Mouse (Mus musculus) heart, adult 18-20 months (tissue): ENCODE results near the gene Evc. TPM values are rescaled to one million over a fixed set of nuclear protein-coding genes. Genes with fewer than 3 reads are reported as not detected.

ENCODE experiments used
- DNase-seq, 2 experiments: peaks; one replicate each; pipeline ENCODE4 v3.0.0; 2021 to 2022; ENCODE audit warnings: mixed read lengths in 1 of 2
- total RNA-seq, 2 experiments: library from RNA; stranded (reverse); gene quantifications; 2 replicates each; pipeline ENCODE4 v1.2.3; 2021

Gene Evc
- total RNA-seq, 2 experiments from 2014 or later, result 5.1 to 6.0 TPM

GRCm38 (mm10) chr5:37241651-37242151 is 95.0 kb downstream of the Evc start, which contains the start of gene Crmp1:
Gene Crmp1 (plus strand): TSS chr5:37241940.
- no peak for DNase-seq

DNA sequence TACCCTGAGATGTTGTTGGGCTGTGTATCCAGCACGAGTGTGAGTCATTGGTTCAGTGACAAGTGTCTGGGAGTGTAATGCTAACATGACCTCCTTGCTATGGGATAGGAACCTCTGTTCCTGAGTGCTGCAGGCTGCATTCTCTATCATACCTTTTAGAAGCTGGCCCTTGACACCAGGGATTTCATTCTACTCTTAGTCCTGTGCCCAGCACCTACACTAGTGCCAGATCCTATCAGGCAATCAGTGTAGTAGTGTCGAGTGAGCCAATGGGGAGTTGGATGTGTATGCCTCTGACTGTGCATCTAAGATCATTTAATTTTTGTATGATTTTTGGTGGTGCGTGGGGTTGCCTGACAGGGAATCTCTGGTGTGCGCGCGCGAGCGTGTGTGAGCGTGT is 95.5 kb downstream of the Evc start:
- DNase-seq, result no peak

DNA sequence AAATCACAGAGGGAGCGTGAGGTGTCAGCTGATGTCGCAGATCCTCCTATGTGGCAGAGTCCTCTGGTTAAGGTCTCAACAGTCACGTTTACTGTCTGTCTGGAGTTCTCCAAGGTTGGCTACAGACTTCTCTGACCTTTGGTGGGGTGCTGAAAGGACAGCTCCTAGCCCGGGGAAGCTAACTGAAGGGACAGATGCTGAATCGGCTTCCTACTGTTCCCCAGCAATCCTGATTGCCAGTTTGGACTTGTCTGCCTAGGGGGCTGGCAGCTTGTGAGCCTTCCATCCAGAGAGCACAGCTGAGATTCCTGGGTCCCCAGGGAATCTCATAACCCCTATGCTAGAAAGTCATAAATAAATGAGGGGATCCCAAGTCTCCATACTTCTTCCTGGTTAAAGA is 96.1 kb downstream of the Evc start:
- peak in 1 of 2 experiments; percentile 38 for DNase-seq

Other genes with a start within 250 kb of the Evc start
- gene Crmp1, start 95.0 kb downstream of the Evc start, total RNA-seq, result under 1 TPM; 0.54 to 0.99 TPM
- 1 to 10 TPM; 4.9 to 7.9 TPM for gene Evc2, start 1.6 kb upstream of the Evc start, total RNA-seq